Mouse (Mus musculus): ENCODE measurements around the gene Cops7a.

Gene Cops7a

DNA sequence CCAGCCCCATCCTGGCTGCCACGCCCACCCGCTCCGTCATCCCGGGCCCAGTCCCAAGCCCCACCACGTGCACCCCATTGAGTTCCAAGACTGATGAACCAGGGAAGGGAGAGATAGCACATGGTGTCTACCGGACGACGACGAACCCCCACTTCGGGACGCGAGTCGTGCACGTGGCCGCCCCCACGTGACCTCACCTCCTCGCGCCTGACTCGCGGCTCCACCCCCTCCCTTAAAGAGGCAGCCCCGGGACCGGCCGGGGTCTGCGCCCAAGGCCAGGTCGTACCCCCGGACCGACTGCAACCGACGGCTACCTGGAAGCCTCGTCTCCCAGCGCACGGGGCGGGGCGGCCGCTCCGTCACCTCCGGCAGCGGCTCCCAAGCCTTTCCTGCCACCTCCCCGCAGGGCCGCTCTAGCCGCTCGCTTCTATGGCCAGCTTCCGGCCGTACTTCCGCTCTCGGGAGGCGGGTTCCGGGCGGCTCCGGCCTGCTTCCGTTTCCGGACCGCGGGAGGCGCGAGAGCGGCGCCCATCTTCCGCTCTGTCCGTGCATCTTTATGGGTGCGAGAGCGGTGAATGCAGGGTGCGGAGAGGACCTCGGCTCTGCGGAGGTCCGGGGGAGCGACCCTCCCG is at the start of gene Cops7a:
Gene Cops7a (minus strand): TSS at position 451 of the 632 bp plus-strand sequence.
- peak; percentile 92 to 94 for DNase-seq

- peak; percentile 72 for DNase-seq
Observed at GRCm38 (mm10) chr6:125009181-125010073, 44.1 kb upstream of the Cops7a start.

DNA sequence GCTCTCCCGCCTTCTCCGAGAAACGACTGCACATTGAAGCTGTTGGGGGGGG is 43.6 kb upstream of the Cops7a start, which contains the start of gene Zfp384:
Gene Zfp384 (plus strand): TSS at position 17 of the 52 bp plus-strand sequence.
- DNase-seq: no peak

DNA sequence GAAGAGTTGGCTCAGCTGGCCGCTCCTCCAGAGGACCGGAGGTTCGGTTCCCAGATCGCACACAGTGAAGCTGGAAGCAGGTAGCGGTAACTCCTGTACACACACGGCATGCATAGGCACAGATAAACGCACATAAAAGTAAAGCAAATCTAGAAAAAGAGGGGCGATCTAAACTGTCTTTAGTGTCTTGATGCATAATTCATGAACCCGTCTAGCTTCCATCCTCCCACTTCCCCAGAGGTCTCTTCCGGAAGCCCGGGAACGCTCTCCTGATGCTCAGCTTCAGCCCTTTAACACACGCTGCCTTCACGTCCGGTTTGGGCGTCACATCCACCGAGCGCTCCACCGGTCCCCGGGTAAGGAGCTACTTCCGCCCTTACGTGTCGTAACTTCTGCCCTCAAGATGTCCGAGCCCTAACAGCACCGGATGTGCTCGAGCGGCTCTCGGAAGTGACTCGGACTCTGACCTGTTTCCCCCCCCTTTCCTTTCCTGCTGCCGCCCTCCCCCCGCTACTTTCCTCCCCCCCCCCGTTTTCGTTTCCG is 43.3 kb upstream of the Cops7a start:
- peak; percentile 89 to 95 for DNase-seq

DNA sequence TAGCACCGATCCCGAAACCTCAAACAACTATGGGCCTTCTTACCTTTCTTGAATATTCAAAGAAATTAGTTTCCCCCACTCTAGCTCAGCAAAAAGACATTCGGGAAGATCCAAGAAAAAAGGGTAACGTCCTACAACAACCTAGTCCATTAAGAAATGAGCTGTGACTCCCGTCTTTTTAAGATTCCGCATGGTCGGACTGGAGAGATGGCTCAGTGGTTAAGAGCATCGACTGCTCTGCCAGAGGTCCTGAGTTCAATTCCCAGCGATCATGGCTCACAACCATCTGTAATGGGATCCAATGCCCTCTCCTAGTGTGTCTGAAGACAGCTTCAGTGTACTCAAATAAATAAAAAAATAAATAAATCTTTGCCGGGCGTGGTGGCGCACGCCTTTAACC is 42.7 kb upstream of the Cops7a start:
- no peak for DNase-seq

DNA sequence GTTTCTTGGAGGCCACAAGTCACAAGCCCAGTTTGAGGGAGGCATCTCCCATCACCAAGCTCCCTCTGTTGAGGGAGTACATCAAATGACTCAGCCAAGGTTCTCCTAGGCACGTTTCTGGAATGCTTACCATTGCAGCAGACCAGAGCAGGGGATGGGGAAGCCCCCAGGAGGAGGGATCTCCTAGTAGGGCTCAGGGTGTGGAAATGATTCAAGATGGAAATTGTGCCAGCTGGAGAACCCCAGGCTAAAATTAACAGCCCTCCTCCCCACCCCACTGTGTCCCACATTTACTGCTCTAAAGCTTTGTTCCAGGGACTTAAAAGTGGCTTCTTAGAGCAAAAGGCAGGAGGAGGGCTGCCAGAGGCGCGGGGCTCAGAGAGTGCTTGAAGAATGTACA is 39.7 kb upstream of the Cops7a start:
- DNase-seq: no peak

DNA sequence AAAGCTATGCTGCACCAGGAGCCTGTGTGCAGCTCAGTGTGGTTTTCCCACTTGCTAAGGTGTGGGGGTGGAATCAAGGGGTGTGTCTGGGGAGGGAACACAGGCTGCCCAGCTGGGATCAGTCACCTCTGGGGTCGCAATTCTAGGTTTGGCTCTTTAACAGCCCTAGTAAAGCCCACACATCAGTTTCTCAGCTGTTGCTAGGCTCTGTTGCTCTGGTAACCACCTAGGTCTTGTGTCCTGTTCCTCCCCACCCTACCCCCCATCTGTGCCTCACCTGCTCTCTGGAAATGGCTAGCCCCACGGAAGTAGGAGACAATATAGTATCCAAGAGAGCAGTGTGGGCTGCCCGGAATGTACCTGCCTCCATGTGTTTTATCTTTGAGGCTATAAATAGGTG is 38.4 kb upstream of the Cops7a start:
- no peak for DNase-seq

GRCm38 (mm10) chr6:124999546-124999945 is 34.2 kb upstream of the Cops7a start:
- DNase-seq: no peak

GRCm38 (mm10) chr6:124999091-124999490 is 33.8 kb upstream of the Cops7a start:
- no peak for DNase-seq

DNA sequence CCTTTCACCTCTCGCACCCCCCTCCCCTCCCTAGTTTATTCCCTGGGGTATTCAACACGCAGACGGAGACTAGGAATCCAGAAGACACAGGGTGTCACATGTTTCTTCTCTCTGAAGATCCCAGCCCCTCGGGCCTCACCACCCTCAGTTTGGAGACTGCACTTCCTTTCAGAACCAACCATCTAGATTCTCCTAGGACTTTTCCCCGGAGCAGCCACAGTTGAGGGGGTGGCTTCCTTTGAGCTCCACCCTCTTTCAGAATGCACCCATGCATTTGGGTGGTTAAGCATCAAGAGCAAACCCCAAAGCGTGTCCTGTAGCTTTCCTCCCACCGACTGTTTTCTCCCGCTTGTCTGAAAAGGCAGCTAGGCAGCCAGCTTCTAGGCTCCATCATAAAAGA is 32.7 kb upstream of the Cops7a start:
- no peak for DNase-seq

DNA sequence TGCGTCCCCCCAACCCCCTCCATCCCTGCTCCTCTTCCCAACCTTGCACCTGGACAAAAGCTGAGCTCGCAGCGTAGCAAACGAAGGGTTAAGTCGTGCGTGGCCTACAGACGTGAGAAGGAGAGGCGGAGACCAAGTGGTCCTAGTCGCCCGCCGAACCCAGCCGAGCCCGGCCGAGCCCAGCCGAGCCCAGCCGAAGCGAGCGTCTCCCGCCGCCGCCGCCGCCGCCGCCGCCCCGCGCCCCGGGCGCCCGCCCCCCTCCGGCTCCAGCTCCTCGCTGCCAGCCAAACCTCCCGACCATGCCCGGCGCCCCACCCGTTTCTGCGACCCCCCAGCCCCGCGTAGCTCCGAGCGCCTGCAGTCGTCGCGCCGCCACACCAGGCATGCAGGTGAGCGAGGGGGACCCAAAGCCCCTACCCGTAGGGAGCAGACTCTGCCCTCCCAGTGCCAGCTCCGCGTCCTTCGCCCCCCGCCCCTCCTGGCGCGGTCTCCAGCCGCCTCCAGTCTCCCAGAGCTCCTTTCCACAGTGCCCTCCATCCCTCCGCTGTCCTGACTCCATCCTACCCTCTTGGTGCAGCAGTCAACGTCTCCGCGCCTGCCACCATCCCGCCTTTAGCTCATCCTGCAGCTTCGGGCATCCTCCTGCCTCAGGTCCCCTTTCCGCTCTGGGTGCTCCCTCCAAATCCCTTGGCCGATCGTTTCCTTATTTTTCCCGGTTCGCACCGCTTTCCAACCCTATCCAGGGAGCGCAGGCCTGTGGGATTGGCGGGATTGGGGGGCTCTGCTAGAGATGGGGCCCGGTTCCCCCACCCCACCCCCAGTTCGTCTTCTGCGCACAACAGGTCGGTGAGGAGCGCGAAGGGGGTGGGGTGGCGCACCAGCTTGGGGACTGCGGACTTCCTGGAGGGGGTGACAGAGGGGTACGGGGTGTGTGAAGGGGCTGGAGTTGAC is 31.5 kb upstream of the Cops7a start, which contains the start of gene Pianp:
Gene Pianp (plus strand): TSS at position 144 of the 951 bp plus-strand sequence.
- peak; percentile 41 to 76 for DNase-seq

GRCm38 (mm10) chr6:124995831-124996403 is 30.6 kb upstream of the Cops7a start:
- no peak for DNase-seq

DNA sequence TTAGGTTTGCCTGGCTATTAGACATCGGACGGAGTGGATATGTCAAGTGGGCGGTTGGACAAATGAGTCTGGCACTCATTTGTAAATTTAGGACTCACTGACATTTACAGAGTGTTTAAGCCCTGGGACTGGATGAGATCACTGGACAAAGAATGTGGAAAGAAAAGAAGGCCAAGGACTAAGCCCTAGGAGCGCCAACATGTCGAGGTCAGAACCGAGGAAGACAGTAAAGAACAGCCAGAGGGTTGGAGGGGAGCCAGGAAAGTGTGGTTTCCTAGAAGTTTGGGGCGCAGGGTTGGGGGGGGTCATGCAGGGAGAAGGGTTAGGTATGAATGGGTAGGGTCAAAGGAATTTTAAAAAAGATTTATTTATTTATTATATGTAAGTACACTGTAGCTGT is 29.9 kb upstream of the Cops7a start:
- no peak for DNase-seq

DNA sequence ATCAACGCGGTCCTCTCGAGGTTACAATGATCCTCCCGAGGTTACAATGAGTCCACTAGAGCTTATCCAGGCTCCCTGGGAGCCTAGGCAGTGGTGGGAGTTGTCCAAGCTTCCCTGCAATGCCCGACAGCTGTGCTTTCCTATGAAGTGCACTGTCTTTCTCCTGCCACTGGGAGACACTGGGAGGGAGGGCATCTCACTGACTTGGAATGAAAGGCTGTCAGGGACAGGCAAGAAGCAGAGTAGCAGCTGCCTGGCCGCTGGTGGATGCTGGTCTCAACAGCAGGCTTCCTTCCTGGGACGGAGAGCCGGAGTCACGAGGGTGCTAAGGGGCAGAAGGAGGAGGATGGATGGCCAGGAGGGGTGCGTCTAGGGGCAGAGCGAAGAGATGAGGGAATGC is 28.5 kb upstream of the Cops7a start:
- no peak for DNase-seq

GRCm38 (mm10) chr6:124993365-124993764 is 28.0 kb upstream of the Cops7a start:
- no peak for DNase-seq

DNA sequence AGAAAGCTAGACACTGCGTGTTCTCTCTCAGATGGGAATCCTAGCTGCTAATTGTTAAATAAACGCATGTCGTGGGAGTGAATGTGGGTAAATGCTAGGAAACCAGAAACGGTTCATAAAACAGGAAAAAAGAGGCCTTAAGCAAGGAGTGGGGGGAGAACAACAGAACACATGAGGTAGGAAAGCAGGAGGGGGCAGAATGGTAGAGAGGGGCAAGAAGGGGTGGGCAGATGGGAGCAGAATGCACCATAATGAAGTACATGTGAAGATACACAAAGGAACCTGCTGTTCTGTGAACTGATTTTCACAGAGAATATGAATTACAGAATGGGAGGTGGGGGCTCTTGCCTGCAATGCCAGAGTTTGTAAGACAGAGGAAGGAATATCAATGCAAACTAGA is 26.9 kb upstream of the Cops7a start:
- no peak for DNase-seq

GRCm38 (mm10) chr6:124967766-124968165 is 2.4 kb upstream of the Cops7a start:
- peak; percentile 15 to 51 for DNase-seq

DNA sequence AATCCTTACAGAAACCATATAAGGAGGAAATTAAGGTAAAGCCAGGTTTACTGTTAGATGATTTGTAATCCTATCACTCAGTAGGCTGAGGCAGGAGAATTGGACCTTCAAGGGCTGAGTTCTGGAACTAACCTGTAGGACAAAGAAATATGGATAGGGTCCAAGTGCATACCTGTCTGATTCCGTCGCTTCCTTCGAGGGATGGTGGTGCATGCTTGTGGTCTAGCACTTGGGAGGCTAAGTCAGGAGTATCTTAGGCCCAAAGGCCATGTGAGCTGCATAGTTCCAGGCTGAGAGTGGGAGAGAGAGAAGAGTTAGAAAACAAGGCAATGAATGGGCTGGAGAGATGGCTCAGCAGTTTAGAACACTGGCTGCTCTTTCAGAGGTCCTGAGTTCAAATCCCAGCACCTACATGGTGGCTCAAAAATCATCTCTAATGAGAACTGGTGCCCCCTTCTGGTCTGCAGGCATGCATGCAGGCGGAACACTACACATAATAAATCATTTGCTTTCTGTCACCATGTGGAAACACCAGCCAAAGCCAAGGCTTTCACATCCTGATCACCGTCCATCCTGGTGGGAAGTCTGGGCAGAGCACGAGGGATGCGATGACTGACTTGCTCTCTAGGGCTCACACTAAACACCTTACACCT is 1.3 kb upstream of the Cops7a start:
- peak in 1 of 2 experiments; percentile 16 for DNase-seq

GRCm38 (mm10) chr6:124965747-124966146 is 409 bp upstream of the Cops7a start:
- DNase-seq: no peak

GRCm38 (mm10) chr6:124964638-124965037 is 700 bp downstream of the Cops7a start:
- no peak for DNase-seq

DNA sequence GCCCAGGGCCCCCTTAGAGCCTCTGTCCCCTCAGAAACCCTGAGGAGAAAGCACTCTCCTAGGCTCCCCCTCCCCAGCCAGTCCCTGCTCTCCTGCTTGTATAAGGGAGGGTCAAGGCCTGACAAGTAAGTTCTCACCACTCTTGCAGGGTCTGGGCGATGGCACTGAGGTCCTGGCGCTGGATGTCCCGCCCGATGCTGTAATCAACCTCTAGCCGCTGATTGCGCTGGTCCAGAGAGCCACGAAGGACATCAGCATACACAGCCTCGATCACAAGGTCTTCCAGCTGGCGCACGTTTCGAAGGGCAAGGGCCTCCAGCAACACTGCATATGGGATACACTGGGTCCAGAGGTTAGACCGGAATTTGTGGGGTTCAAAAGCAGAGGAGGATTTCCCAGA is 4.3 kb downstream of the Cops7a start:
- no peak for DNase-seq

- no peak for DNase-seq
Observed at GRCm38 (mm10) chr6:124959960-124960359, 5.4 kb downstream of the Cops7a start.
